Mouse (Mus musculus) midbrain, embryonic 11.5 days (tissue): ENCODE data around the gene Adora2a. TPM values are rescaled to one million over a fixed set of nuclear protein-coding genes. Genes with fewer than 3 reads are reported as not detected.

ENCODE experiments used
- ATAC-seq: fragments of 200-750 bp; cut with Nextera tagmentation; 2 replicates; pipeline ENCODE4 v1.8.0; 2017; ENCODE audit warnings: moderate TSS enrichment, moderate library complexity; ENCODE audit not compliant: low FRiP score
- DNase-seq: peaks from one replicate; pipeline ENCODE4 v3.0.0; 2015; ENCODE audit warnings: low spot score; ENCODE audit errors: missing footprints
- H3K27ac ChIP-seq: fragments of 300-500 bp; sonication (generic); 2 replicates; pipeline ENCODE4 v1.5.1; 2014; ENCODE audit warnings: low read depth, low read length
- H3K27me3 ChIP-seq: fragments of 300-500 bp; sonication (generic); 2 replicates; pipeline ENCODE4 v1.6.1; 2014; ENCODE audit warnings: mild to moderate bottlenecking, low read length, moderate library complexity, mixed read lengths; ENCODE audit not compliant: control insufficient read depth, insufficient read depth
- H3K36me3 ChIP-seq: fragments of 300-500 bp; sonication (generic); 2 replicates; pipeline ENCODE4 v1.6.1; 2014; ENCODE audit warnings: mild to moderate bottlenecking, low read length, moderate library complexity, mixed read lengths; ENCODE audit not compliant: control insufficient read depth, insufficient read depth
- H3K4me1 ChIP-seq: fragments of 300-500 bp; sonication (generic); 2 replicates; pipeline ENCODE4 v1.6.1; 2014; ENCODE audit warnings: low read length; ENCODE audit not compliant: control insufficient read depth, insufficient read depth
- H3K4me2 ChIP-seq: fragments of 300-500 bp; sonication (generic); 2 replicates; pipeline ENCODE4 v1.6.1; 2014; ENCODE audit warnings: mild to moderate bottlenecking, moderate library complexity
- H3K4me3 ChIP-seq: fragments of 300-500 bp; sonication (generic); 2 replicates; pipeline ENCODE4 v1.5.1; 2014; ENCODE audit warnings: low read depth, low read length
- H3K9ac ChIP-seq: fragments of 300-500 bp; sonication (generic); 2 replicates; pipeline ENCODE4 v1.6.1; 2014; ENCODE audit warnings: low read length
- H3K9me3 ChIP-seq: fragments of 300-500 bp; sonication (generic); 2 replicates; pipeline ENCODE4 v1.6.1; 2016; ENCODE audit warnings: low read length; ENCODE audit not compliant: control insufficient read depth
- WGBS: fragments of 180-500 bp; shearing (Covaris S2); extraction: QIAGEN DNeasy Blood & Tissue Kit; methylation state at CpG from one replicate; pipeline ENCODE4 v1.1.7; 2014; 5-methylcytosine and 5-hydroxymethylcytosine counted together
- polyA plus RNA-seq: library from polyadenylated mRNA; unstranded; fragments of >200 nt; fragmentation: Nextera tagmentation; extraction: Ambion mirVana; gene quantifications from 2 replicates; pipeline ENCODE4 v1.2.1, GENCODE M21; 2014

The Adora2a gene
- polyA plus RNA-seq, 1 experiment from 2014 or later = 2.8 TPM

DNA sequence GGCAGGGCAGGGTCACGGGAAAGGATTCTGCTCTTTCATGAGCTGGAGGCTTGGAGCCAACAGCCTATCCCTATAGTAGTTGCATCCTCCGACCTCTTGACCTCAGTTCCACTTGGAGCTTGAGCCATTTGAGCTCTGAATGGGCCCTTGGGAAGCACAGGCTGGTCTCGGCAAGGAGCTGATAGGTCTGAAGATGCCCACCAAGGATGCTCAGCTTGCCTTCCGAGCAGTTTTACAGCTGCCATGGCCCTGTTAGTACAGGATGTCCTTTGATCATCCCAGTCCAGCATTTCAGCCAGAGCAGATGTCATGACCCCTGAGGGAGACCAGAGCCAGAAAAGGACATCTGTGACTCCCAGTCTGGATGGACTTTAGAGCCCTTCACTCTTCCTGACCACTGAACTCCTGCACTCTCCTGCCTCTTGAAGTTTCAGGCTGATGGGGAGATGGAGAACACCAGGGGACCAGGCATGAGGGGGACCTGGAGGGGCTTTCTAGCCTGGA lies 11.6 kb downstream of the Adora2a start:
- Histone ChIP-seq H3K4me3 (no peak overlapping the region), H3K36me3 (no peaks in the 10 kb centered on the region), H3K9ac (no peak overlapping the region), H3K9me3 (no peaks in the 10 kb centered on the region), H3K4me1 (no peaks in the 10 kb centered on the region), H3K27me3 (no peaks in the 10 kb centered on the region), H3K27ac (no peak overlapping the region), H3K4me2 (no peak overlapping the region)
- DNase-seq (no peak), ATAC-seq (no peak)
- 36% methylated on average over 4 of the region's 4 CpGs for WGBS

DNA sequence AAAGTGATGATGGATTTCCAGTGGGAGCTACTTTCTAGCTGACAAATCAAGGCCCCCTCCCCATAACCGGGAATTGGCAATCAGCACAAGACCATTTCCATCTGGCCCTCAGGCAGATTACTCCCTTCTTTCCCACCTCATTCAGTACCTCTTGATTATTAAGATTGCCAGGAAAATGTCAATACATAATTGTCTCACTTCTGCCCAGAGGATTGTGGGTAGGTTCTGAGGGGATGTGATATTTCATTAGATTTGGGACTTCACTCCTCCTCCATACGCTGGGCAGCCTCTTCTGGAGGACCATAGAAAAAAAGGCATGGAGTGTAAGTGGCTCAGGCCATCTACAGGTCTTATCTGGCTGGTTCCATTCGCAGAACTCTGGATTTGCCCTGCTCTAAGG lies 15.6 kb downstream of the Adora2a start:
- no peaks in the 10 kb centered on the region for H3K36me3 ChIP-seq
- DNase-seq (no peak), ATAC-seq (no peak)
- no peaks in the 10 kb centered on the region for H3K9me3 ChIP-seq
- no peak overlapping the region for H3K4me2 ChIP-seq
- H3K27me3 ChIP-seq = no peaks in the 10 kb centered on the region
- no peaks in the 10 kb centered on the region for H3K4me1 ChIP-seq
- no peak overlapping the region for H3K27ac ChIP-seq
- no peak overlapping the region for H3K4me3 ChIP-seq
- WGBS = 83% methylated on average over 3 of the region's 3 CpGs
- H3K9ac ChIP-seq = no peak overlapping the region

DNA sequence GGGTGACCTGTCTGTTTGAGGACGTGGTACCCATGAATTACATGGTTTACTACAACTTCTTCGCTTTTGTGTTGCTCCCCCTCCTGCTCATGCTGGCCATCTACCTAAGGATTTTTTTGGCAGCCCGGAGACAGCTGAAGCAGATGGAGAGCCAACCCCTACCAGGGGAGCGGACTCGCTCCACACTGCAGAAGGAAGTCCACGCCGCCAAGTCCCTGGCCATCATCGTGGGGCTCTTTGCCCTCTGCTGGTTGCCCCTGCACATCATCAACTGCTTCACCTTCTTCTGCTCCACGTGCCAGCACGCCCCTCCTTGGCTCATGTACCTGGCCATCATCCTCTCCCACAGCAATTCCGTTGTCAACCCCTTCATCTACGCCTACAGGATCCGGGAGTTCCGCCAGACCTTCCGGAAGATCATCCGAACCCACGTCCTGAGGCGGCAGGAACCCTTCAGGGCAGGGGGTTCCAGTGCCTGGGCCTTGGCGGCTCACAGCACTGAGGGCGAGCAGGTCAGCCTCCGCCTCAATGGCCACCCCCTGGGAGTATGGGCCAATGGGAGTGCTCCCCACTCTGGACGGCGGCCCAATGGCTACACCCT lies 16.6 kb downstream of the Adora2a start:
- H3K4me3 ChIP-seq = no peak overlapping the region
- no peaks in the 10 kb centered on the region for H3K27me3 ChIP-seq
- no peaks in the 10 kb centered on the region for H3K9me3 ChIP-seq
- no peak overlapping the region for H3K9ac ChIP-seq
- no peak overlapping the region for H3K27ac ChIP-seq
- no peak overlapping the region for H3K4me2 ChIP-seq
- DNase-seq = no peak
- WGBS = 91% methylated on average over 23 of the region's 23 CpGs
- H3K36me3 ChIP-seq = no peaks in the 10 kb centered on the region
- H3K4me1 ChIP-seq = no peaks in the 10 kb centered on the region
- ATAC-seq = no peak

DNA sequence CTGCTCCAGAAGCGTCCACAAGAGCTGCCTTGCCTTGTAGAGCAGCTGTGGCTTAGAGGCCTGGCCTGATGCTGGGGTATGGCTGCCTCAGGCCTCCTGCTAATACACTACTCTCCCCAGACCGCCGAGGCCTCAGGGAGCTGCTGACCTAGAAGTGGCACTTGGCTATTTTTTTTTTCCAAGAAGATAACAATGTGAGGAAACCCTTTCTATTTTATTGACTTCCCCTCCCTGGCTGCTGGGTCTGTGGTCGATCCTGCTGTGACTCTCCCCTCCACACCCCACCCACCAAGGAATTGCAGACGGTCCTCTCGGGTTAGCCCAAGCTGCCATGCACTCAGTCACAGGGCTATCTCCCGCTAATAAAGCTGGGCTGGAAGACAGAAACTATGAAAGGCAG lies 17.5 kb downstream of the Adora2a start:
- no peak overlapping the region for H3K4me3 ChIP-seq
- whole genome bisulfite sequencing = 76% methylated on average over 7 of the region's 7 CpGs
- H3K4me1 ChIP-seq = no peaks in the 10 kb centered on the region
- no peak for ATAC-seq
- no peak for DNase-seq
- H3K9ac ChIP-seq = no peak overlapping the region
- H3K27me3 ChIP-seq = no peaks in the 10 kb centered on the region
- no peak overlapping the region for H3K27ac ChIP-seq
- H3K36me3 ChIP-seq = no peaks in the 10 kb centered on the region
- H3K4me2 ChIP-seq = no peak overlapping the region
- H3K9me3 ChIP-seq = no peaks in the 10 kb centered on the region

DNA sequence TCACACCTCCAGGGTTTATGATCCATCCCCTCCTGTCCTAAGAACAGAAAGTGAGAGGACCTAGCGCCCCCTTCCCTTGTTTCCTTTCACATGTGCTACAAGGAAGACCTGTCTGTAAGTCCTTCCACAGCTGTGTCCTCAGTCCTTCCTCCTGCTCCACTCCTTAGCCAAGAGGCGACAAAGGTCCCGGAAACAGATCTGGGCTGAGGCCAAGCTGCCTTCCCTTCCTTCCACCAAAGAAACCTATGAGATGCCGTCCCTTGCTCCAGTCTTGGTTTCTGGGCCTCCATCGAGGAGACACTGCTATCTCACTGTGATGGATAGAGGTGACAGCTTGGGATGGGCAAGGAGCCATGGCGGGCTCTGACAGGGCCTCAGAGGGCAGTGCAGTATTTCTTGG lies 18.4 kb downstream of the Adora2a start:
- H3K27ac ChIP-seq = no peak overlapping the region
- H3K27me3 ChIP-seq = no peaks in the 10 kb centered on the region
- no peaks in the 10 kb centered on the region for H3K4me1 ChIP-seq
- WGBS = 92% methylated on average over 6 of the region's 6 CpGs
- H3K9ac ChIP-seq = no peak overlapping the region
- ATAC-seq (no peak), DNase-seq (no peak)
- no peak overlapping the region for H3K4me3 ChIP-seq
- no peaks in the 10 kb centered on the region for H3K36me3 ChIP-seq
- H3K9me3 ChIP-seq = no peaks in the 10 kb centered on the region
- no peak overlapping the region for H3K4me2 ChIP-seq

DNA sequence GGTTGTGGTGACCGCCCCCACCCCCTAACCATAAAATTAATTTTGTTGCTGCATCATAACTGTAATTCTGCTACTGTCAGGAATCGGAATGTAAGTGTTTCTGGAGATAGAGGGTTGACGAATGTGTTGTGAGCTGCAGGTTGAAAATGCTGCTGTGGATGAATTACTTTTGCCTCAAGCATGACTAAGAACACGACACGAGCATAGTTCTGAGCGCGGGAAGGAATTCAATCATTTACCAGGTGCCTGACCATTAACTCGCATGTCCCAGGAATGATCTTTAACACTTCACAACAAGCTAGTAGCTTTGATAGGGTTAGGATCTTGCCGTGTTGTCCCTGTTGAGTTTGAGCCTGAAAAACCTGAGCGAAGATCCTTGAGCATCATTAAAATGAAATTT lies 20.6 kb downstream of the Adora2a start:
- 86% methylated on average over 10 of the region's 10 CpGs for WGBS
- no peak for DNase-seq

DNA sequence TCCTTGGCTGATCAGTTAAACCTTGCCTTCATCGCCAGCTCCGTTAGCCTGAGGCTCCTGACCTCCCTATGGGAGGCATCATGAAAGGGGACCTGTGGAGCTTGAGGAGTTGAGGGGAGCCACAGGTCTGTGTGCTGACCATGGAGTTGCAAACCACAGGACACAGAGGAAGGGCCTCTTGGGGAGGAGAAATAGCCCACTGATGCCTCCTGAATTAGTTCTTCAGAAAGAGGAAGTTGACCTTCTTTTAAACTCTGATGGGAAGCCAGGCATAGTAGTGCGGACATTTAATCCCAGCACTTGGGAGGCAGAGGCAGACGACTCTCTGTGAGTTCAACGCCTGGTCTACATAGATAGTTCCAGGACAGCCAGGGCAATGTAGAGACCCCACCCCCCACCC lies 22.2 kb downstream of the Adora2a start:
- Histone ChIP-seq H3K36me3 (no peaks in the 10 kb centered on the region), H3K27ac (no peak overlapping the region), H3K27me3 (no peaks in the 10 kb centered on the region), H3K4me2 (no peak overlapping the region), H3K4me1 (no peaks in the 10 kb centered on the region), H3K9ac (no peak overlapping the region), H3K9me3 (no peaks in the 10 kb centered on the region), H3K4me3 (no peak overlapping the region)
- ATAC-seq (no peak), DNase-seq (no peak)
- WGBS = 84% methylated on average over 5 of the region's 5 CpGs

More for the DNA sequence above, 20.6 kb downstream of the Adora2a start:
- Histone ChIP-seq H3K4me3 (no peak overlapping the region), H3K9ac (no peak overlapping the region), H3K27me3 (no peaks in the 10 kb centered on the region), H3K27ac (no peak overlapping the region), H3K4me1 (no peaks in the 10 kb centered on the region), H3K36me3 (no peaks in the 10 kb centered on the region), H3K4me2 (no peak overlapping the region), H3K9me3 (no peaks in the 10 kb centered on the region)
- ATAC-seq = no peak

DNA sequence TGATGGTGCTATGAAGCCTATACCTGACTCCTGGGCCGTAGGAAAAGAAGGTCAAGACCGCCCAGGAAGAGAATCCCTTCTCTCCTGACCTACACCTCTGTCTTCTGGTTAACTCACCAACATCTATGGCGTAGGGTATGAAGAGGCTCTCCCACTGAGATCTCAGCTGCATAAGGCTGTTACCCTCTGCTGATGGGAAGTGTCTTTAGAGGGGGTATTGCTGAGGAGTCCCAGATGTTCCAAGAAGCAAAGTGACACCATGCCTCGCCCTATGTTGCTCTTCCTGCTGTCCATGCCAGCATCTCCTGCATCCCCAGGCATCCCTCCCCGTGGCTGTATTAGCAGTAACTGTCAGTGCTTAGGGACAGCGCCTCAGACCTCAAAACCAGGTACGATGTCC lies 22.7 kb downstream of the Adora2a start:
- Histone ChIP-seq H3K4me1 (no peaks in the 10 kb centered on the region), H3K4me3 (no peak overlapping the region), H3K9me3 (no peaks in the 10 kb centered on the region), H3K27me3 (no peaks in the 10 kb centered on the region), H3K4me2 (no peak overlapping the region), H3K9ac (no peak overlapping the region), H3K27ac (no peak overlapping the region), H3K36me3 (no peaks in the 10 kb centered on the region)
- DNase-seq (no peak), ATAC-seq (no peak)
- WGBS = 86% methylated on average over 7 of the region's 7 CpGs

DNA sequence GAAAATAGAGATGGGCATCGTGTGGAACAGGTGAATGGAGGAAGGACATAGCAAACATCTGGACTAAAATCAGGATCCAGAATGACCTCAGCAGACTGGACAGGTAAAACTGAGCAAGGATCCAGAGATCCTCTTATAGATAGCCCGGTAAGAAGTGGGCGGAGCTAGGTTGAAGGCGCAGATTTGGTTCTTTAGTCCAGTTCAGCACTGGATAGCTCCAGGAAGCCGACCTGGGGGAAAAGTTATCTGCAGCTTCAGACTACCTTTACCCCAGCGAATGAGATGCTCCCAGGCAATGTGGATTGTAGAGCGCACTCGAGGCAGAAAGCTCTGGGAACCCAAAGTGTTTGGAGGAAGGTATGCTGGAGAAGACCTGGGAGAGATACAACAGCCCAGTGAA lies 25.3 kb downstream of the Adora2a start:
- no peak overlapping the region for H3K4me2 ChIP-seq
- no peaks in the 10 kb centered on the region for H3K9me3 ChIP-seq
- H3K4me3 ChIP-seq = no peak overlapping the region
- no peak for ATAC-seq
- no peaks in the 10 kb centered on the region for H3K27me3 ChIP-seq
- H3K9ac ChIP-seq = no peak overlapping the region
- H3K27ac ChIP-seq = no peak overlapping the region
- 38% methylated on average over 8 of the region's 8 CpGs for WGBS
- H3K36me3 ChIP-seq = no peaks in the 10 kb centered on the region
- DNase-seq = no peak
- H3K4me1 ChIP-seq = no peaks in the 10 kb centered on the region
